Mouse (Mus musculus): ENCODE measurements around the gene Ank2. TPM values are rescaled to one million over a fixed set of nuclear protein-coding genes. Genes with fewer than 3 reads are reported as not detected.

The Ank2 gene
- polyA plus RNA-seq, 1 experiment, result not detected

- Histone ChIP-seq H3K36me3 (replicated peaks; ENCODE audit: low read length) (no peaks in the 10 kb centered on the region), H3K27me3 (replicated peaks) (no peaks in the 10 kb centered on the region), H3K9me3 (no peaks in the 10 kb centered on the region), H3K4me3 (replicated peaks) (no peak overlapping the region), H3K4me1 (no peaks in the 10 kb centered on the region)
- TF ChIP-seq GATA1 (IDR thresholded peaks at IDR 0.05; ENCODE audit: borderline replicate concordance, low read length) (no peak), FLI1 (IDR thresholded peaks at IDR 0.05; ENCODE audit: low read length) (no peak)
Observed at GRCm38 (mm10) chr3:126886090-126886489, 613.1 kb downstream of the Ank2 start.

GRCm38 (mm10) chr3:126878233-126878632 is 620.9 kb downstream of the Ank2 start:
- no peaks in the 10 kb centered on the region for H3K9me3 ChIP-seq
- no peaks in the 10 kb centered on the region for H3K4me1 ChIP-seq
- H3K4me3 ChIP-seq (replicated peaks), result no peak overlapping the region
- no peaks in the 10 kb centered on the region for H3K36me3 ChIP-seq (replicated peaks; ENCODE audit: low read length)
- TF ChIP-seq FLI1 (IDR thresholded peaks at IDR 0.05; ENCODE audit: low read length), result no peak
- no peak for TF ChIP-seq GATA1 (IDR thresholded peaks at IDR 0.05; ENCODE audit: borderline replicate concordance, low read length)
- H3K27me3 ChIP-seq (replicated peaks), result no peaks in the 10 kb centered on the region

Other genes starting within 250 kb of the Ank2 start
- gene Larp7, start 54.0 kb upstream of the Ank2 start, polyA plus RNA-seq (2012; ENCODE audit: insufficient read depth, low replicate concordance), result 3.2 and 33.2 TPM in 2 replicates
- 0.07 TPM in 1 of 2 replicates, not detected in the other for gene Zgrf1, start 54.1 kb upstream of the Ank2 start, polyA plus RNA-seq (2012; ENCODE audit: insufficient read depth, low replicate concordance)
- not detected in 2 replicates for gene Neurog2, start 133.8 kb upstream of the Ank2 start, polyA plus RNA-seq (2012; ENCODE audit: insufficient read depth, low replicate concordance)